Mouse (Mus musculus): ENCODE results near the gene Ttc32.
A peak's percentile ranks its signal among the peaks of the same experiment; 100 is the strongest.

The Ttc32 gene

DNA sequence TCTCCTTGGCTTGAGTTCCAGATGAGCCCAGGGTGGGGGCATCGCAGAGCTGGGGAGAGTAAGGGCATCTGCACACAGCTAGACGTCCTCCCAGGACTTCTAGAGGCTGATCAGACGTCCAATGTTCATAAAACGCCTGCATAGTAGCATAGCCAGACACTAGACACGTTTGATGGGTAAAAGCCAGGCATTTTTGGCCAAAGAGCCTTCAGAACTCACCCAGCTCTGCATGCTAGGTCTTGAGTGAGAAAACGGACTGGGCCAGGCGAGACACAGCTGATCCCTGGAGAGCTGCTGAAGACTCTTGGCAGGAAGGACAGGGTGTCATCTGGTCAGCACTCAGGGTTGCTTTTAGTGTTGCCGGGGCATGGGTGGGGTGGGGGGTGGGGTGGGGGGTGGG, 18.3 kb downstream of the Ttc32 start:
- DNase-seq: no peak

DNA sequence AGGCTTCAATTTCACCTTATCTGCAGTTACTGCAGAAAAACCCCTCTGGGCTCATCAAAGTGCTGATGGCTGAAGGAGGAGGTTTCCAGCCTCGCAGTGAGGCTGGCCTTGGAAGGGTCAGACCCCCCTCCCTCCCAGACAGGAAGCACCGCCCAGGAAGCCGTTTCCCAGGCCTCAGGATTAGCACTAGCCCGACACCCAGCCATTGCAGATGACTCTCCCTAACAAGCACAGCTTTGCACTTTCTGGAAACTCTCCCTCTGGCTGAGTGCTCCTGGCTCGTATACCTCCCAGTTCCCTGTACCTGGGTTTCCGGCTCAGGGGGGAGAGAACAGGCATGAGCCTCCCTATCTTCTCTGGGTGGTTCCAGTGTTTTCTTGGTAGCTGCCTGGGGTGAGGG, 21.0 kb downstream of the Ttc32 start:
- DNase-seq: no peak

DNA sequence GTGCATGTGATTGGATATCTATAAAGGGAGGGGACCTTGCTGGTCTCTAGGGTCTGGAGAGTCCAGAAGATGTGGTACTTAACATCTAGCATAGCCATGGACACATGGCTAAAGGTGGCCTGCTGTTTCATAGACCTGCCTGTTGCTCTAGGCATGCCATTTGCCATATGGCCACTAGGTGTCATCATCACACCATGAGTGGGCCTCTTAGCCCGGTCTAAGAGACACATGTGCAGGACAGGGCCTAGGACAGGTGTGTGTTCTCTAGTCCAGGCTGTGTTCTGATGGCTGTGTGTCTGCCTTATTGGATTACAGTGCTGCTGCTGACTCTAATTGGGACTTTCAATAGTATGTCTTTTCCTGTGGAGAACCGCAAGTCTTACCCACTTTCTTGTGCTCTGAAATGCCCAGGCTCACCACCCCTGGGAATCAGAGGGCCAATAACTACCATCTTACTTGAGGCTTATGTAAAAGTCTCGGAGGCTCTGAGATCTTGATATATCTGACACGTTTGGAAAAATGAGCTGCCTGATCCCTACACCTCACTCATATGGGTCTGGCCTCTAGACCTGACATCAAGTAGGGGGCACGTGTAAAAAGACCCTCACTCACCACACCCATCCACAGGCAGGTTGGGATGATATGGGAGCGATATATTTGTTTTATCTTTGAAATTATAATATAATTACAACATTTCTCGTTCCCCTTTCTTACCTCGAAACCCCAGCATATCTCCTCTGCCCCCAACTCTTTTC, 22.5 kb downstream of the Ttc32 start:
- DNase-seq: peak; percentile 81

DNA sequence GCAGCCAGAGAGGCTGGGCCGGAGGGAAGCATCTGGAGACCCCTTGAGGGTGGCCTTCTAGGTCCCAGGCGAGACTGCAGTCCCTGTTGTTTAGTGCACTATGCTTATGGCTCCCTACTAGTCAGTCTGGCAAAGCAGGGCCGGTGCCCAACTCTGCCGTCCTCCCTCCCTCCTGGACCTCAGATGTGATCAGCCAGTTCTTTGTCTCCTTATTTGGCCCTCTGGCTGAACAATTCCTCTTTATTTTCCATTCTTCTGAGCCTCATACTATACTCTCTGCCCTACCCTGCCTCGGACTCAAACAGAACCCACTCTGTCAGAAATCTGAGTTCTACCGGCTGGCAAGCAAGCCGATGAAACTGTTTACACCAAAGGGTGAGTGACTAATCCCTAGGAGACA, 23.5 kb downstream of the Ttc32 start:
- DNase-seq: no peak

DNA sequence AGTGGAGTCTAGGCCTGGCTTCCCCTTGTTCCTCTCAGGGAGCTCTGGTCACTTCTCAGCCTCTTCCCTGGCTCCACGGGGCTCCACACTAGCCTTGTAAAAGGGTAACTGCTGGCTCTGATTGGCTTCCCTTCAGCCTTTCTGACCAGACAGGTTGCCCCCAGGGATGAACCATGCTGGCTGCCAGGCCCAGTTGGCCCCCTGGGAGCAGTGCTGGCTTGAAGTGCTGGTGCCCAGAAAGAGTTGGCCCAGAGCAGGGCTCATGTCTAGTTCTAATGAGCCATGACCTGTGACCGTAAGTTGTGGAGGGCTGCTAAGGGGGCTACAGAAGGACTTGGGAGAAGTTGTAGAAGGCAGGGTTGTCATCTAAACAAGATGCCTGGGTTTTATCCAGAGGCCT, 24.2 kb downstream of the Ttc32 start:
- no peak for DNase-seq

DNA sequence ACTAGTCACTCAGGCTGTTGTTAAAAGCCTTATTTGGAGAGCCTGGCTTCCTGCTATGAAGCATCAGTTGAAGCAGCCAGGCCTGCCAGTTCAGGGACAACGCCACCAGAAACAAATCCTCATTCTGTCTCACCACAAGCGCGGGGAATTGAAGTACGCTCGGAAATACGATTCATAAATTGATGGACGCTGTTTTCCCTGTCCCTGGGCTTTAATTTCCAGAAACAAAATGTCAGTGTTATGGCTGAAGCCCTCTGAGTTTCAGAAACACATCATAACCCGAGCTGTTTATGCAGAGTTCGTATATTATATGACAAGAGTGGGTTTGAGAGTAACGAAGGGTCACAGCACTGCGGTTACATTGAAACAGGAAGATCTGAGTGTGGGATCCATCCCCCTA, 25.5 kb downstream of the Ttc32 start:
- DNase-seq: no peak

DNA sequence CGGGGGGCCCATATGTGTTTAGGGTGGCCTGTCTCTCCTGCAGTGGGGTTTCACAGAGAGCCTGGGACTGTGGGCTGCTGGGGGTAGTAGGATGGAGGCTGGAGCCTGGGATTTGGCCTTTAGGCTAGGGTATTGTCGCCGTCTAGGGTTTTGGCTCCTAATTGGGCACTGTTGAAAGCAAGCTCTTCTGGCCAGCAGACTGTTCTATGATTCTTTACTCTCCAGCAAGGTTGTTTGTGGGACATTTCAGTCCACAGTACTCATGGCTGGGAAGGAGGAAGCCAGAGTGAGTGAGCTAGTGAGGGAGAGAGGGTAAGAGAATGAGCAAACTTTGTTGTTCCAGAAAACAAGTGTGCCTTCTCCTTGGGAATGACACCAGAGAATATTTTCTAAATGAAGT, 29.7 kb downstream of the Ttc32 start:
- no peak for DNase-seq

DNA sequence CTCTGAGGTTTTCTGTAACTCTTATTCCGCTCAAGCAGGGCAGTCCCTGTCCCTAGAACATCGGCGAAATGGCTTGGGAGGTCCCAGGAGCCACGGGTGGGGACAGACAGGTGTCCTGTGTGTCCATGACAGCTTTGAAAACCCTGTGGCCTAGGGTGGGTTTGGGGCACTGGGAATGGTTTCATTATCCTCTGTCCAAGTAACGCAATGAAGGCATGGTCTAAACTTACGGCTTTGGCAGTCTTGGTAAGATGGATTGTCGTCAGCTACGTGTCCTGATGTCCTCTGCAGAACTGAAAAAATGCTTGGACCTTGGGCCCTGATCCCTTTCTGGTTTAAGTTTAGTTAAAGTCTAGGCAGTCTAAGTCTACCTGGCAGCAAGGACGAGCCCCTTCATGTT, 30.2 kb downstream of the Ttc32 start:
- no peak for DNase-seq

DNA sequence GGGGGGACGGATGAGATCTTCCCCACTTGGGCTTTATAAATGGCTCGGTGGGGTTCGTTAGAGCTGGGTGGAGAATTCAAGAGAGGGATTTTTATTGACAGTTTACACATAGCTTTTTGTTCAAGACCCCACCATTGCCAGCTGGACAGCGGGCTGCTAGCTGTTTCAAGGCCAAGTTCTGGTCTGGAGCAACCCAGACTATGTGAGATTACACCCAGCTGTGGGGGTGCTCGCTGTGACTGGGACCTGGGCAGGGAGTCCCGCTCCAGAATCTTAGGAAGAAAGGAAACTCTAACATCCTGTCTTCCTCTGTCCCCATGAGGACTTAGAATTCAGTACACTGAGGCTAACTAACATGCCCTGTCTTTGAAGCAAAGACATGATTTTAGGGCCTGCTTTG, 33.8 kb downstream of the Ttc32 start:
- no peak for DNase-seq

DNA sequence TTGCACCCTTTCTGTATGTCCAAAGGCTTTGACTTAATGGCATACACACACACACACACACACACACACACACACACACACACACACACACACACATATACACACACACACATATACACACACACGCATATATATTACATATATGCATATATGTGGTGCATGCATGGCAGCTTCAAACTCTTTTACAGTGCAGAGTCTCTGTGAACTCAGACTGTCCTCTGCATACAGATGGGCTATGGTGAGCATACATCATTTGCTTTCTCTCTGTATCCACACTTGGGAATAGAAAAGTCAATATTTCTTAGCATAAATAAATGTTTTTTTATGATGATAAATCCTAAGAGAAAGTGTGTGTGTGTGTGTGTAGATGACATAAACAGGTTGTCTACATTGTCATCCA, 41.3 kb downstream of the Ttc32 start:
- DNase-seq: no peak

DNA sequence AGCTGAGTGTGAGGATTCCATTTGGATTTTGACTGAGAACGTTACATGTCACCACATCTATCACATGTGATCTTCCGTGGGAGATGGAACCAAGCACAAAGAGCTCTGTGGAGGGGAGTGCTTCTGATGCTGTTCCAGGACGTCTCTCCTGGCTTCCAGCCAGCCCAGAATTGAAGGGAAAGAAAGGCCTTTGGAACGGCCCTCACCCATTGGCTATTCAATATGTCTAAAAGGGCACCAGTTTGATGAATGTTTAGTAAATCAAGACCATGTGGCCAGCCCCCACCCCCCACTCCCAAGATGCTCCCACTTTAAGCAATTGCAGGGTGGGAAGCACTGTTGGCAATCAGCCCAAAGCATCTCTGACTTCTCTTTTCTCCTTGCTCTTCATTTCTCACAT, 41.7 kb downstream of the Ttc32 start:
- DNase-seq: no peak

DNA sequence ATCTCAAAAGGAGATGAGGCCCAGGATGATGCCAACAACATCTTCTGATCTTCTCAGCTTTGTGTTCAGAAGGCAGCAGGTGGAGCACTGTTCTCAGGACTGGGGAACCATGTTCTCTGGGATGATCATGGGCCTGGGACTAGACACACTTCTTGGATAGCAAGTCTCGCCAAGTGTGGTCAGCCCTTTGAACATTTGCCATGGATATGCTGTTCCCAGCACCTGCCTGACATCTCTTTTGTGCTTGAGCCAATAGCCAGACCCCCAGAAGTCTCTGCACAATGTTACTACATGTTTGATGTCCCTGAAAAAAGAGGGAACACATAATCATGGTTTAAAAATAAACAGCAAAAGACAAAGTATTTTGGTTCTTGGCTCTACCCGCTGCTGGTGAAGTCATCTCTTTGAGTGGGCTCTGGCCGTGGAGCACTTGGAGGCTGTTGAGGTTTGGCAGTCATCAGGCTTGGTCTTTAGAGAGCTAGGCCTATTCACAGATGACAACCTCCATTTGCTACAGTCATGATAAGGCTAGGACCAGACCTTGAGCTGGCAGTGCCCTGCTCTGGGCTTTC, 47.8 kb downstream of the Ttc32 start:
- DNase-seq: no peak

DNA sequence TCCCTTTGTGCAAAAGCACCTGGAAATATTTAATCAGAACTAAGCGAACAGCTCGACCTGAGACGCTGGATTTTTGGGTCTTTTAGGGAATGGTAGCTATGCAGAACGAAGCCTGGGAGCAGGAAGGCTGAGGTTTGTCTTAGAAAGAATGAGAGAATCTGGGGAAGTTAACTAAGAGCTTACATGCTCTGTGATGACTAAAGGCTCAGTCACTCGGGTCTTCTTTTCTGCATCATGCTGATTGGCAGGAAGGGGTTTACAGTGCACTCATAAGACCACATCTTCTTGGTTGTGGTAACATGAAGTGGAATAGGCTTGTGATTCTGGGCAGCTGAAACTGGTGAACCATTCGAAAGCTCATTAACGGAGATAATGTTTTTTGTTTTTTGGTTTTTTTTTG, 60.4 kb downstream of the Ttc32 start:
- DNase-seq: no peak
